Mouse (Mus musculus): ENCODE results near the gene P4hb.
"Not testable (repeated sequence)": the region's sequence is repeated elsewhere in the genome, so short reads cannot be mapped to it uniquely, and the experiment has no call there.

P4hb gene

GRCm38 (mm10) chr11:120571122-120571521 lies 1.9 kb downstream of the P4hb start:
- DNase-seq = no peak

- no peak for DNase-seq
Observed at GRCm38 (mm10) chr11:120568324-120568723, 4.7 kb downstream of the P4hb start.

- DNase-seq = no peak
Observed at GRCm38 (mm10) chr11:120565114-120565513, 7.9 kb downstream of the P4hb start.

- no peak for DNase-seq
Observed at GRCm38 (mm10) chr11:120562949-120563348, 10.1 kb downstream of the P4hb start.

- DNase-seq = no peak
Observed at GRCm38 (mm10) chr11:120560952-120561728, 11.9 kb downstream of the P4hb start.

GRCm38 (mm10) chr11:120558843-120559242 lies 14.2 kb downstream of the P4hb start:
- not testable (repeated sequence) for DNase-seq

GRCm38 (mm10) chr11:120555260-120555659 lies 17.8 kb downstream of the P4hb start:
- no peak for DNase-seq

GRCm38 (mm10) chr11:120554834-120555233 lies 18.2 kb downstream of the P4hb start:
- DNase-seq = no peak

GRCm38 (mm10) chr11:120552736-120553135 lies 20.3 kb downstream of the P4hb start:
- DNase-seq = no peak

GRCm38 (mm10) chr11:120550810-120551440 lies 22.1 kb downstream of the P4hb start, which contains the start of gene Ppp1r27:
TSS of gene Ppp1r27 (minus strand) at chr11:120551132.
- no peak for DNase-seq

GRCm38 (mm10) chr11:120549986-120550809 lies 22.9 kb downstream of the P4hb start:
- DNase-seq = no peak

- DNase-seq = peak; percentile 97
Observed at GRCm38 (mm10) chr11:120549168-120549945, 23.7 kb downstream of the P4hb start, which contains the start of gene Mcrip1. TSS of gene Mcrip1 (minus strand) at chr11:120549727.

- no peak for DNase-seq
Observed at GRCm38 (mm10) chr11:120548786-120549167, 24.3 kb downstream of the P4hb start.

- no peak for DNase-seq
Observed at GRCm38 (mm10) chr11:120548214-120548613, 24.8 kb downstream of the P4hb start.

GRCm38 (mm10) chr11:120547469-120547868 lies 25.6 kb downstream of the P4hb start:
- DNase-seq = no peak

GRCm38 (mm10) chr11:120545964-120546363 lies 27.1 kb downstream of the P4hb start:
- no peak for DNase-seq

- DNase-seq = no peak
Observed at GRCm38 (mm10) chr11:120542376-120542775, 30.7 kb downstream of the P4hb start.

- peak; percentile 38 for DNase-seq
Observed at GRCm38 (mm10) chr11:120541907-120542306, 31.1 kb downstream of the P4hb start.

GRCm38 (mm10) chr11:120539285-120540014 lies 33.6 kb downstream of the P4hb start:
- DNase-seq = peak; percentile 44

GRCm38 (mm10) chr11:120538955-120539284 lies 34.1 kb downstream of the P4hb start:
- DNase-seq = no peak

GRCm38 (mm10) chr11:120538485-120538884 lies 34.6 kb downstream of the P4hb start:
- peak; percentile 50 for DNase-seq

GRCm38 (mm10) chr11:120535804-120536203 lies 37.2 kb downstream of the P4hb start:
- DNase-seq = no peak

All from lung, postnatal 14 days (tissue).